ENCODE assay signal across 7 mouse cellular contexts in genomic region chr1:88134457-88135011, GRCm38 (mm10). TPM values are rescaled to one million over a fixed set of nuclear protein-coding genes. Genes with fewer than 3 reads are reported as not detected.
A peak's percentile ranks its signal among the peaks of the same experiment; 100 is the strongest.
DNase-seq lines count a peak whose midpoint lies in the region; ATAC-seq and TF ChIP-seq lines count a peak whose summit lies in the region.
"Not testable (repeated sequence)": the region's sequence is repeated elsewhere in the genome, so short reads cannot be mapped to it uniquely, and the experiment has no call there.

TSS of gene Ugt1a6a (plus strand) at chr1:88134809.

- H3K9ac ChIP-seq in liver, embryonic 16.5 days (ENCODE audit: low read depth, low read length), result not testable (repeated sequence)

- peaks cover 10% of the 10 kb centered on the region for H3K4me1 ChIP-seq in forebrain, embryonic 10.5 days
- peaks cover 13% of the 10 kb centered on the region for H3K4me1 ChIP-seq in kidney, adult 2 months (ENCODE audit: control insufficient read depth, insufficient read depth, low read length)
- not testable (repeated sequence) for H3K4me1 ChIP-seq in liver, embryonic 16.5 days (ENCODE audit: control insufficient read depth, low read depth, low read length); midbrain, embryonic 10.5 days

- H3K27ac ChIP-seq in forebrain, embryonic 10.5 days, result peak within 1 kb of the TSS; percentile 66
- H3K27ac ChIP-seq in kidney, adult 2 months (ENCODE audit: insufficient read depth, low read depth, low read length), result peak within 1 kb of the TSS; percentile 56
- H3K27ac ChIP-seq in liver, embryonic 16.5 days (ENCODE audit: low read length), result not testable (repeated sequence)
- 0 out of 2 replicates have a peak within 1 kb of the TSS, but pooled peaks have one; percentile 52 for H3K27ac ChIP-seq in midbrain, embryonic 10.5 days (replicated peaks)

- ATAC-seq in liver, embryonic 16.5 days (ENCODE audit: low read depth), result not testable (repeated sequence)

- not testable (repeated sequence) for H3K27me3 ChIP-seq in forebrain, embryonic 10.5 days (ENCODE audit: poor library complexity, severe bottlenecking); kidney, adult 2 months (replicated peaks; ENCODE audit: control insufficient read depth, insufficient read depth, low read length); liver, embryonic 16.5 days (ENCODE audit: control insufficient read depth, insufficient read depth, low read depth, low read length); midbrain, embryonic 10.5 days (ENCODE audit: low read depth, poor library complexity, severe bottlenecking)

- TF ChIP-seq POLR2A in kidney, adult 2 months (IDR thresholded peaks at IDR 0.05; ENCODE audit: low read depth, low read length), result not testable (repeated sequence)

- not testable (repeated sequence) for H3K4me2 ChIP-seq in liver, embryonic 16.5 days (ENCODE audit: low read depth, low read length)

- WGBS in forebrain, embryonic 10.5 days, result 39% methylated on average over 5 of the region's 5 CpGs
- WGBS in kidney, adult 2 months, result 28% methylated on average over 5 of the region's 5 CpGs
- WGBS in liver, embryonic 16.5 days (ENCODE audit: insufficient replicate concordance), result 14% methylated on average over 5 of the region's 5 CpGs
- WGBS in midbrain, embryonic 10.5 days, result 55% methylated on average over 5 of the region's 5 CpGs

- H3K36me3 ChIP-seq in forebrain, embryonic 10.5 days (replicated peaks); kidney, adult 2 months (ENCODE audit: control insufficient read depth, insufficient read depth, low read length); liver, embryonic 16.5 days (ENCODE audit: control insufficient read depth, insufficient read depth); midbrain, embryonic 10.5 days: not testable (repeated sequence)

- not testable (repeated sequence) for H3K9me3 ChIP-seq in forebrain, embryonic 10.5 days; liver, embryonic 16.5 days (replicated peaks; ENCODE audit: control insufficient read depth, low read length); midbrain, embryonic 10.5 days (replicated peaks)

- not testable (repeated sequence) for H3K4me3 ChIP-seq in forebrain, embryonic 10.5 days; kidney, adult 2 months (ENCODE audit: insufficient read depth, low read depth, low read length); liver, embryonic 16.5 days (ENCODE audit: low read depth, low read length); midbrain, embryonic 10.5 days

- peak; percentile 29 for DNase-seq in adrenal gland, adult 8-10 months
- not testable (repeated sequence) for DNase-seq in forebrain, embryonic 10.5 days (ENCODE audit: extremely low spot score, low spot score); midbrain, embryonic 10.5 days (ENCODE audit: low spot score)
- DNase-seq in heart, adult 9 months (ENCODE audit: low spot score in 2 of 2), result peak; percentile 33 to 43
- DNase-seq in kidney, adult 2 months, result peak; percentile 60
- DNase-seq in right cerebral cortex, adult 18-20 months, result peak; percentile 3

- TF ChIP-seq CTCF in kidney, adult 2 months (conservative IDR thresholded peaks at IDR 0.05; ENCODE audit: insufficient read depth, insufficient read length, low read depth, low read length), result not testable (repeated sequence)

RNA-seq across cellular contexts. Expression of gene Ugt1a6a, which starts in this region (rescaled TPM):
- 10 to 100 TPM in 2 of 4 experiments, 1 to 10 TPM in 2; 5.9 to 25.6 (median 9.6) TPM for total RNA-seq in adrenal gland, adult 8-10 months (2022)
- 0.14 and 0.20 TPM in 2 replicates for polyA plus RNA-seq in forebrain, embryonic 10.5 days (2016; fragmentation: Nextera tagmentation; extraction: Ambion mirVana)
- 20.9 and 21.1 TPM in 2 replicates for polyA plus RNA-seq in kidney, adult 2 months (2012; rRNA removed)
- 21.1 and 21.8 TPM in 2 replicates for polyA plus RNA-seq in liver, embryonic 16.5 days (2015; fragmentation: Nextera tagmentation; extraction: Ambion mirVana)
- polyA plus RNA-seq in midbrain, embryonic 10.5 days (2016; fragmentation: Nextera tagmentation; extraction: Ambion mirVana), result not detected in 2 replicates

Comparison
In these comparisons a context has a peak if more than half of its experiments do, and no peak if none do; other contexts are left out.
1. RNA of gene Ugt1a6a (polyA plus RNA-seq): 21.1 to 21.8 TPM in liver, embryonic 16.5 days and 20.9 to 21.1 TPM in kidney, adult 2 months; 0.14 to 0.20 TPM in forebrain, embryonic 10.5 days and not detected in midbrain, embryonic 10.5 days; every median in the first group is over 10 times any median in the second.